Mouse (Mus musculus): ENCODE data around the gene Slc2a2. TPM values are rescaled to one million over a fixed set of nuclear protein-coding genes. Genes with fewer than 3 reads are reported as not detected.

The Slc2a2 gene
- polyA plus RNA-seq (2014; fragmentation: Nextera tagmentation; extraction: Ambion mirVana) = 0.37 and 0.41 TPM in 2 replicates

DNA sequence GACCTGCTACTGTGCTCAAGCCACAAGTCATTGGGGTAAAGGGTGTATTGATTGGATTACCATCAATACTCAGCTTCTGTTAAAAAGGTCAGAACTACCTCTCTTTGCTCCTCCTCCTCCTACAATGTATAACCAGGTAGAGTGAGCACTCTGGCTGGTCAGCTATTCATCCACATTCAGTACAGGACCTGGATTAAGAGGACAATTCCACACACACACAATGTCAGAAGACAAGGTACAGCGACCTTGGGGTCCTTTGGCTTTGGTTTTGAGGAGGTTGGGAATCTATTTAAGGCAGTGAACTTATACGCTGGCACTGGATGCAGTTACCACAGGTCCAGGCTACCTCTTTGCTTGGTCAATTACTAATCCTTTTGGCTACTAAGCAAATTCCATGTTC, at the start of gene Slc2a2:
Gene Slc2a2 (plus strand): TSS at position 107 of the 400 bp plus-strand sequence.
- no peaks in the 10 kb centered on the region for H3K36me3 ChIP-seq (ENCODE audit: control insufficient read depth, insufficient read depth, low read length)
- no peaks in the 10 kb centered on the region for H3K4me1 ChIP-seq (ENCODE audit: control insufficient read depth, insufficient read depth, low read length)
- no peaks in the 10 kb centered on the region for H3K9me3 ChIP-seq (replicated peaks; ENCODE audit: control insufficient read depth, low read length)
- ATAC-seq (replicated peaks; ENCODE audit: insufficient number of reproducible peaks, low FRiP score, low TSS enrichment) = no peak
- H3K27ac ChIP-seq (ENCODE audit: low read depth, low read length) = no peak within 1 kb of the TSS
- no peak within 1 kb of the TSS for H3K9ac ChIP-seq (ENCODE audit: low read depth, low read length)
- H3K4me3 ChIP-seq (ENCODE audit: low read depth, low read length) = no peak within 1 kb of the TSS
- no peak within 1 kb of the TSS for H3K4me2 ChIP-seq
- WGBS (ENCODE audit: insufficient replicate concordance) = 84% methylated on average over 2 of the region's 2 CpGs
- no peaks in the 10 kb centered on the region for H3K27me3 ChIP-seq (ENCODE audit: control insufficient read depth, insufficient read depth, low read length)

DNA sequence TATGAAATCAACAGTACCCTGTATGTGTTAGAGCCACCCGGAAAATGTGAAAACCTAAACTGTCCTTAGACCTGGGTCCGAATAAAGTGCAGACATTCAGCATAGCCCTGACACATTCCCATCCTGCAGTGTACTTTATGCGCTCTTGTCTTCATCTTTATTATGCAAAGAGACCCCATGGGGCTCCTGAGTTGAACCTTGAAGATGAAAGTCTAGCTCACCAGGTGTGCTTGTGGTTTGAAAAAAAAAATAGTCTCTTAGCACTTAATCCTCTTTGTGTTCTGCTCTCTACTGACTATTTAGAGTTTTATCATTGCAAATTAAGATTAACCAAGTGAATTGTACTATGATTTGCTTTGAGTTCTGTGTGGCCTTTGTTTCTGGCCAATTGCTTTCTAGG, 45.1 kb upstream of the Slc2a2 start:
- H3K4me1 ChIP-seq (ENCODE audit: control insufficient read depth, insufficient read depth, low read length) = no peaks in the 10 kb centered on the region
- no peak overlapping the region for H3K4me2 ChIP-seq
- H3K9ac ChIP-seq (ENCODE audit: low read depth, low read length) = no peak overlapping the region
- no peaks in the 10 kb centered on the region for H3K27me3 ChIP-seq (ENCODE audit: control insufficient read depth, insufficient read depth, low read length)
- ATAC-seq (replicated peaks; ENCODE audit: insufficient number of reproducible peaks, low FRiP score, low TSS enrichment) = no peak
- no peak overlapping the region for H3K27ac ChIP-seq (ENCODE audit: low read depth, low read length)
- no peak overlapping the region for H3K4me3 ChIP-seq (ENCODE audit: low read depth, low read length)
- no peaks in the 10 kb centered on the region for H3K9me3 ChIP-seq (replicated peaks; ENCODE audit: control insufficient read depth, low read length)
- 69% methylated on average over 3 of the region's 3 CpGs for WGBS (ENCODE audit: insufficient replicate concordance)
- no peaks in the 10 kb centered on the region for H3K36me3 ChIP-seq (ENCODE audit: control insufficient read depth, insufficient read depth, low read length)

DNA sequence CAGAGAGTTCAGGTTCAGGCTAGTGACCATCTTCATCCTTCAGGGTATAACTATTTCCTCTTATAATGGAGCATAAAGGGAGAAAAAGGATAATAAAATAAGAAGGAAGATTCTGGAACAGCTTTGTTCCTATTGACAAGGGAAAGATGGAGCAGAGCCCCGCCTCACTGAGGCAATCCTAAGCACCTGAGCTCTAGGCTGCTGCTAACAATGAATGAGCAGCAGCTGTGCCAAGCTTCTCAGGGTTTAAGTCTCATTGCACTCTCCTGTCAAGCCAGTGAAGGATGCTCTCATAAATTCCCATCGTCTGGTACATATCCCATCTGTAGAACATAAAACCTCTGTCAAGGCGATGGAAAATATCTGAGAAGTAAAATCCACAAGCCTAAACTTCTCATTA, 44.7 kb upstream of the Slc2a2 start:
- Histone ChIP-seq H3K9me3 (replicated peaks; ENCODE audit: control insufficient read depth, low read length) (no peaks in the 10 kb centered on the region), H3K4me2 (no peak overlapping the region), H3K27me3 (ENCODE audit: control insufficient read depth, insufficient read depth, low read length) (no peaks in the 10 kb centered on the region), H3K27ac (ENCODE audit: low read depth, low read length) (no peak overlapping the region), H3K9ac (ENCODE audit: low read depth, low read length) (no peak overlapping the region), H3K4me1 (ENCODE audit: control insufficient read depth, insufficient read depth, low read length) (no peaks in the 10 kb centered on the region), H3K4me3 (ENCODE audit: low read depth, low read length) (no peak overlapping the region), H3K36me3 (ENCODE audit: control insufficient read depth, insufficient read depth, low read length) (no peaks in the 10 kb centered on the region)
- ATAC-seq (replicated peaks; ENCODE audit: insufficient number of reproducible peaks, low FRiP score, low TSS enrichment) = no peak
- WGBS (ENCODE audit: insufficient replicate concordance) = 78% methylated on average over 3 of the region's 3 CpGs

DNA sequence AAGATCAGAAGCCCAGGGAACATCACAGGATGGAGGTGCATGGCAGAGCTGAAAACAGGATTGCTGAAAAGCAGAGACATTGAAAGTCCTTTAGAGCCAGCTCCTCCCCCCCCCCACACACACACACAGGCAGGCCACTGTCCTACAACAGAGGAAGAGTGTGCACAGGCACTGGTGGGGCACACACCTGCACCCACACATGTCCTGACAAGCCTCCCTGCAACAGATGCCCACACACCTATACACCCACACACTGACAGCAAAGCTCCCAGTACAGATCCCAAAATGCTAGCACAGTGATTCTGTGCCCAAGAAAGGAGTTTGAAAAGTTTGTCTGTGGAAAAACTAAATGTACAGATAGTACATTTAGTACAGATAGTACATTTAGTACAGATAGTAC, 43.0 kb upstream of the Slc2a2 start:
- no peak for ATAC-seq (replicated peaks; ENCODE audit: insufficient number of reproducible peaks, low FRiP score, low TSS enrichment)
- no peaks in the 10 kb centered on the region for H3K36me3 ChIP-seq (ENCODE audit: control insufficient read depth, insufficient read depth, low read length)
- no peaks in the 10 kb centered on the region for H3K27me3 ChIP-seq (ENCODE audit: control insufficient read depth, insufficient read depth, low read length)
- H3K4me2 ChIP-seq = no peak overlapping the region
- no peak overlapping the region for H3K4me3 ChIP-seq (ENCODE audit: low read depth, low read length)
- no peaks in the 10 kb centered on the region for H3K4me1 ChIP-seq (ENCODE audit: control insufficient read depth, insufficient read depth, low read length)
- no peak overlapping the region for H3K27ac ChIP-seq (ENCODE audit: low read depth, low read length)
- H3K9me3 ChIP-seq (replicated peaks; ENCODE audit: control insufficient read depth, low read length) = no peaks in the 10 kb centered on the region
- H3K9ac ChIP-seq (ENCODE audit: low read depth, low read length) = no peak overlapping the region

DNA sequence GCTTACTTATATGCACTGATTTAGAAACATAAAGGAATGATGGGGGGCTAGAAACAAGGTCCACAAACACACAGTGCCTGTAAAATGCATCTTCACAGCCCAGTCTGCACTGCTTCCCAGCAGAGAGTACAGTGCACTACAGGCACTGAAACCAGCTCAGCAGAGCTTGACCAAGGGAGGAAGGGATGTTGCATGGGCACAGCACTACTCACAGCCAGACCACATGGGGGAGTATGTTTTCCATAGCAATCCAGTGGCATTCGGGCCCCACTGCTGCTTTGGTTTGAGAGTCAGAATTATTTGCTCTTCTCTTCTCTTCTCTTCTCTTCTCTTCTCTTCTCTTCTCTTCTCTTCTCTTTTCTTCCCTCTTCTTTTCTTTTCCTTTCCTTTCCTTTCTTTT, 39.4 kb upstream of the Slc2a2 start:
- no peaks in the 10 kb centered on the region for H3K27me3 ChIP-seq (ENCODE audit: control insufficient read depth, insufficient read depth, low read length)
- H3K36me3 ChIP-seq (ENCODE audit: control insufficient read depth, insufficient read depth, low read length) = no peaks in the 10 kb centered on the region
- H3K9ac ChIP-seq (ENCODE audit: low read depth, low read length) = no peak overlapping the region
- H3K9me3 ChIP-seq (replicated peaks; ENCODE audit: control insufficient read depth, low read length) = no peaks in the 10 kb centered on the region
- ATAC-seq (replicated peaks; ENCODE audit: insufficient number of reproducible peaks, low FRiP score, low TSS enrichment) = no peak
- no peaks in the 10 kb centered on the region for H3K4me1 ChIP-seq (ENCODE audit: control insufficient read depth, insufficient read depth, low read length)
- no peak overlapping the region for H3K27ac ChIP-seq (ENCODE audit: low read depth, low read length)
- WGBS (ENCODE audit: insufficient replicate concordance) = 57% methylated on average over 1 of the region's 1 CpGs
- no peak overlapping the region for H3K4me3 ChIP-seq (ENCODE audit: low read depth, low read length)
- no peak overlapping the region for H3K4me2 ChIP-seq

DNA sequence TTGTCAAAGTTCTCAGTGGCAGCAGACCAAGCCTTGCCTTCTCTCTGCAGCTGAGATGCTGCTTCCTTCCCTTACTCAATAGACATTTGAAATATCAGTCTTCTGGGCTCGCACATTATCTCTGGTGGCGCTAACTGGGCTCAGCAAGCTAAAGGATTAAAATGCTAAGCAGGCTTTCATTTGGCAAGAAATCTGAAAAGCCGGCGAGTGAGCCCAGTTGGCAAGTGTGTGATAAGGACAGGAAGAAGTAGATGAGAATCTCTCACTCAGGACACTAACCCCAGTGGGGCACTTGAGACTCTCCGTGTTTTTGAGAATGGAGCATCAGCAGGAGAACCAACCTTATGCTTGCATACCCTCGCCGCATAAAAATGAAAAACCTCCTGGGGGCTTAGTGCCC, 16.9 kb upstream of the Slc2a2 start:
- Histone ChIP-seq H3K27me3 (ENCODE audit: control insufficient read depth, insufficient read depth, low read length) (no peaks in the 10 kb centered on the region), H3K4me2 (no peak overlapping the region), H3K36me3 (ENCODE audit: control insufficient read depth, insufficient read depth, low read length) (no peaks in the 10 kb centered on the region), H3K4me1 (ENCODE audit: control insufficient read depth, insufficient read depth, low read length) (0 out of 2 replicates have a peak, but pooled peaks cover 3% of the 10 kb centered on the region), H3K9ac (ENCODE audit: low read depth, low read length) (no peak overlapping the region), H3K4me3 (ENCODE audit: low read depth, low read length) (no peak overlapping the region), H3K9me3 (replicated peaks; ENCODE audit: control insufficient read depth, low read length) (no peaks in the 10 kb centered on the region), H3K27ac (ENCODE audit: low read depth, low read length) (no peak overlapping the region)
- 47% methylated on average over 7 of the region's 7 CpGs for WGBS (ENCODE audit: insufficient replicate concordance)
- no peak for ATAC-seq (replicated peaks; ENCODE audit: insufficient number of reproducible peaks, low FRiP score, low TSS enrichment)

DNA sequence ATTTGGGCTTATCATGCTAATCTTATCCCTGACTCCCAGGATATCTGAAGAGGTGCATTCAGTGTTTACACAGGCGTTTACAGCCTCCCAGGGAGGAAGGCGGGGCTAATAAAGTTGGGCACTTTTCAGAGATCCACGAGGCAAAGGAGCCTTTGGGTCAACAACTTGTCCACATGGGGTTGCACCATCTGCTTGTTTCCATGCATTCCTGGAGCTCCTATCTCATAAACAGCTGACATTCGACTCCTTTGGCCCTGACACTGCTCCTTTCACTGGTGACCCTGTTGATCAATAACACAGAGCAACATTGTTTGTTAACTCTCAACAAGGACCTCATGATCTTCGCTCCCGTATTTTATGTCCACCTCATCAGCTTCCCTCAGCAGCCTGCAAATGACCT, 15.8 kb upstream of the Slc2a2 start:
- Histone ChIP-seq H3K36me3 (ENCODE audit: control insufficient read depth, insufficient read depth, low read length) (no peaks in the 10 kb centered on the region), H3K27ac (ENCODE audit: low read depth, low read length) (no peak overlapping the region), H3K4me3 (ENCODE audit: low read depth, low read length) (no peak overlapping the region), H3K9me3 (replicated peaks; ENCODE audit: control insufficient read depth, low read length) (no peaks in the 10 kb centered on the region), H3K4me2 (no peak overlapping the region), H3K9ac (ENCODE audit: low read depth, low read length) (no peak overlapping the region), H3K4me1 (ENCODE audit: control insufficient read depth, insufficient read depth, low read length) (0 out of 2 replicates have a peak, but pooled peaks cover 3% of the 10 kb centered on the region), H3K27me3 (ENCODE audit: control insufficient read depth, insufficient read depth, low read length) (no peaks in the 10 kb centered on the region)
- no peak for ATAC-seq (replicated peaks; ENCODE audit: insufficient number of reproducible peaks, low FRiP score, low TSS enrichment)
- WGBS (ENCODE audit: insufficient replicate concordance) = 28% methylated on average over 6 of the region's 6 CpGs

DNA sequence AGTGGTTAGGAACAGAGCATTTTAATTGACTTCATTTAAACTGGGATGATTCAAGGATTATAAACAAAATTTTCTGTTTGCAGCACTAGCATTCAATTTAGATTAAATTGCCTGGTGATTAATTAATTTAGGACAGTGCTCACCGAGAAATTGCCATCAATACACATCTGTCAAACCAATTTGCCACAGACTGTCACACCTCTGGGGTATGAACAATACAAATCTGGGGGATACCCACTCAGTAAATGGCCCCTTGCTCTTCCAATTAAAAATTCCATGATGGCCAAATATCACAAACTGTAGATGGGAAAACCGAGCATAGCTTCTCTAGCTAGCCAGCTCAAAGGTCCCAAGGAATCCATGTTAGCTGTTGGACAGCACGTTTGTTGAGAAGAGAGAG, 15.3 kb upstream of the Slc2a2 start:
- Histone ChIP-seq H3K9ac (ENCODE audit: low read depth, low read length) (no peak overlapping the region), H3K36me3 (ENCODE audit: control insufficient read depth, insufficient read depth, low read length) (no peaks in the 10 kb centered on the region), H3K4me3 (ENCODE audit: low read depth, low read length) (no peak overlapping the region), H3K27ac (ENCODE audit: low read depth, low read length) (no peak overlapping the region), H3K4me2 (no peak overlapping the region), H3K4me1 (ENCODE audit: control insufficient read depth, insufficient read depth, low read length) (0 out of 2 replicates have a peak, but pooled peaks cover 3% of the 10 kb centered on the region), H3K27me3 (ENCODE audit: control insufficient read depth, insufficient read depth, low read length) (no peaks in the 10 kb centered on the region), H3K9me3 (replicated peaks; ENCODE audit: control insufficient read depth, low read length) (no peaks in the 10 kb centered on the region)
- no peak for ATAC-seq (replicated peaks; ENCODE audit: insufficient number of reproducible peaks, low FRiP score, low TSS enrichment)
- WGBS (ENCODE audit: insufficient replicate concordance) = 84% methylated on average over 3 of the region's 3 CpGs

DNA sequence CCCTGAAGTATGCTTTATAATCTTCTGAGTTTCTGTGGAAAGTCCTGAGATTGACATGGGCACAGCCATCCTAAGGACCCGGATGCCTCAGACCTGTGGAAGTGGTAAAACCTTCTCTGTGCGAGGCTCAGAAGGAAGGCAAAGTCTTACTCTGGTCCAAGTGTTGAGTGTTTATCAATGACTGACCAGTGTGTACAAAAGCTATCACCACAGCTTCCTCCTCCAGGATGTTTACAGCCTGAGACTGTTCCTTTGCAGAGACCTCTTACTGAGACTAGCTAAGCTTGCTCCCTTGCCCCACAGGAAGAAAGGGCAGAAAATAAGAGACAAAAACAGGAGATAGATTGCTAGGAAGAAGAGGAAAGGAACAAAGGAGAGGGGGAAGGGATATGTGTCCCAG, 12.2 kb upstream of the Slc2a2 start:
- Histone ChIP-seq H3K36me3 (ENCODE audit: control insufficient read depth, insufficient read depth, low read length) (no peaks in the 10 kb centered on the region), H3K9me3 (replicated peaks; ENCODE audit: control insufficient read depth, low read length) (no peaks in the 10 kb centered on the region), H3K27me3 (ENCODE audit: control insufficient read depth, insufficient read depth, low read length) (no peaks in the 10 kb centered on the region), H3K4me1 (ENCODE audit: control insufficient read depth, insufficient read depth, low read length) (0 out of 2 replicates have a peak, but pooled peaks cover 3% of the 10 kb centered on the region), H3K4me3 (ENCODE audit: low read depth, low read length) (no peak overlapping the region), H3K4me2 (no peak overlapping the region), H3K9ac (ENCODE audit: low read depth, low read length) (no peak overlapping the region), H3K27ac (ENCODE audit: low read depth, low read length) (no peak overlapping the region)
- 72% methylated on average over 2 of the region's 2 CpGs for WGBS (ENCODE audit: insufficient replicate concordance)
- no peak for ATAC-seq (replicated peaks; ENCODE audit: insufficient number of reproducible peaks, low FRiP score, low TSS enrichment)

Measured in heart, embryonic 11.5 days (tissue).